Mouse (Mus musculus) right cerebral cortex, adult 18-20 months (tissue): ENCODE results near the gene Slc22a17.
A peak's percentile ranks its signal among the peaks of the same experiment; 100 is the strongest.

Source experiments
- DNase-seq: peaks from one replicate; pipeline ENCODE4 v3.0.0; 2022; ENCODE audit warnings: mixed read lengths

The Slc22a17 gene

DNA sequence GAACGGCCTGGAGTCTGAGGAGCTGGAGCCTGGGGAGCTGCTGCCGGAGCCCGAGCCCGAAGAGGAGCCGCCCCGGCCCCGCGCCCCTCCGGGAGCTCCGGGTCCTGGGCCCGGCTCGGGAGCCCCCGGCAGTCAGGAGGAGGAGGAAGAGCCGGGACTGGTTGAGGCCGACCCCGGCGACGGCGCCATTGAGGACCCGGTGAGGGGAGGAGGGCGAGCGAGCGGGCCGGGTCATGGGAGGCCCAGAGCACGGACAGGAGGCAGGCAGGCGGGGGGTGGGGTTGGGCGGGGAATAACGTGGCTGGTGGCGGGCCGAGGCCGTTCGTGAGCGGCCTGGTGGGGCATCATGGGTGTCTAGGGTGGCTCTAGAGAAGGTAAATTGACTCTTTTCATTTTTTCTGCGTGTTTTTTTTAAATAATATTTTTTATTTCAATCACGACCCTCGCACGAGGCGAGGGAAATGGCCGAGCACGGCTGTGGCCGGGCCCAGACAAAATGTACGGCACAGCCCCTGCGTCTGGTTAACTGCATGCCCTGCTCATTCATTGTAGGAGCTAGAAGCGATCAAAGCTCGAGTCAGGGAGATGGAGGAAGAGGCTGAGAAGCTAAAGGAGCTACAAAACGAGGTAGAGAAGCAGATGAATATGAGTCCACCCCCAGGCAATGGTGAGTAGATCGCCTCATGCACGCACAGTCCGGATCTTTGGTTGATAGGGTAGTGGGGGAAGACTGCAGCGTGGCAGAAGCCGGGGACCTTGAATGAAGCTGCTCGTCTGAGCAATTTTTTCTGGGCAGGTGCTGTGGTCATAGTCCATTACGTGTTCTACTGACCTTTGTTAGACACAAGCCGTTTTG is 18.4 kb downstream of the Slc22a17 start:
- peak; percentile 61 for DNase-seq

DNA sequence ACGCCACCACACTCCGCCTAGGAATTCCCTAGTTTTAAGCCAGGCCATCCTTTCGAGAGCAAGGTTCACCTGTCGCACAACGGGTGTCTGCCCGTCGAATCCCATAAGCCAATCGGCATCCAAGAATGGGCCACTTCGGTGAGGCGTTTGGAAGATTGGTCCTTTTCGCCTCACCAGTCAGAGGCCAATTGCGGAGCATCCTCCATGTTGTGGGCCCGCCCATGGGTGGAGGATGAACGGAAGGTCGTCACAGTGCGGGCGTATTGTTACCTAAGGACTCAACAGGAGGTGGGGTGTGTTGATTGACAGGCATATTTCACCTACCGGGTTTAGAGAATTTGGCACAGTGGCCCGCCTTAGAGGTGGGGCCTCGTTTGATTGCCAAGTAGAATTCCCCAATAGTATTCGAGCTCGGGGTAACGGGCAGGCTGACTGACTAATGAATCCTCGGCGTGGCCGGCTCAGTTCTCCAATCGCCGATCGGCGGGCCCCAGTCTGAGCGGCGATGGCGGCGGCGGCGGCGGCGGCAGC is 19.2 kb downstream of the Slc22a17 start:
- DNase-seq = peak; percentile 99

DNA sequence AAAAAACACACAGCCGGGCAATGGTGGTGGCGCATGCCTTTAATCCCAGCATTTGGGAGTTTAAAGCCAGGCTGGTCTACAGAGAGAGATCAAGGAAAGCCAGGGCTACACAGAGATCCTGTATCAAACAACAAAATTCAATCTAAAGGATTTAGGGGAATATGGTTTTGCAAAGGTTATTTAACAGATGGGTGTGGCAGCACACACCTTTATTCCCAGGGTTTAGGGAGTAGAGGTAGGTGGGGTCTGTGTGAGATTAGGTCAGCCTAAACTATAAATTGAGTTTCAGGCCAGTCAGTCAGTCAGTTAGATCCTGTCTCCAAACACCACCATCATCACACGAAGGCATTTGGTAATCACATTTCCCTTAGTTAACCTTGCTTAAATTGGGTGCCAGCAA is 20.7 kb downstream of the Slc22a17 start, which contains the start of gene Pabpn1:
Gene Pabpn1, plus strand, starts transcription at position 301 of the 400 bp plus-strand sequence.
- DNase-seq = no peak

DNA sequence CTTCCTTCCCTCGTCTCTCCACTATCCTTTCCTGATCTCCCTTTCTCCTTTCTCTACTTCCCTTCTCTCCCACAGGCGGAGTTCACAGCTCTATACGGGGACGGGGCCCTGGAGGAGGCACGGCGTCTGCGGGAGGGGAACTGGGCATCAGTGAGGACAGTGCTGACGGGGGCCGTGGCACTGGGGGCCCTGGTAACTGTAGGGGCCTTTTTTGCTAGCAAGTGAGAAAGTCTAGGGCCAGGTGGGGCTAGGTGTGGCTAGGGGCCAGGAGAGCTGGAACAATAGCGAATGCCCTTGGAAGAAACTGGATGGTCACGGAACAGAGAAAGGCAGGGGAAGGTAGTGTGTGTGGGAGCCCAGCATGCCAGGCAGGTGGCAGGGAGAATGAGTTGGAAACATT is 27.6 kb downstream of the Slc22a17 start:
- DNase-seq = no peak

DNA sequence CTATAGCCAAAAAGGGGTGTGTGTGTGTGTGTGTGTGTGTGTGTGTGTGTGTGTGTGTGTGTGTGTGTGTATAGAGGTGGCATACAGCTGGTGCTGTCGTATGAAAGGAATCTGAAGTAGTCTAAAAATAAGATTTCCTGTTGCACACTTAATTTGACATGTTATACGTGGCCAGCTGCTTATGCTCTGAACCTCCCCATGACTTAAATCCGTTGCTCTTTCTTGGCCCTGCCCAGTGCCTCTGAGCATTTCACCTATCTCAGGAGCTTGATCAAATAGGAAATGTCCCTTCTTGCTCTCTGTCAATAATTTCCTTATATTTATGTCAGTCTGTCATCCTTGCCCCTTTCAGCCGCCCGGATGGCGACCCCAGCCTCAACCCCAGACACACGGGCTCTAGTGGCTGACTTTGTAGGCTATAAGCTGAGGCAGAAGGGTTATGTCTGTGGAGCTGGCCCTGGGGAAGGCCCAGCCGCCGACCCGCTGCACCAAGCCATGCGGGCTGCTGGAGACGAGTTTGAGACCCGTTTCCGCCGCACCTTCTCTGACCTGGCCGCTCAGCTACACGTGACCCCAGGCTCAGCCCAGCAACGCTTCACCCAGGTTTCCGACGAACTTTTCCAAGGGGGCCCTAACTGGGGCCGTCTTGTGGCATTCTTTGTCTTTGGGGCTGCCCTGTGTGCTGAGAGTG is 28.8 kb downstream of the Slc22a17 start:
- DNase-seq = no peak

DNA sequence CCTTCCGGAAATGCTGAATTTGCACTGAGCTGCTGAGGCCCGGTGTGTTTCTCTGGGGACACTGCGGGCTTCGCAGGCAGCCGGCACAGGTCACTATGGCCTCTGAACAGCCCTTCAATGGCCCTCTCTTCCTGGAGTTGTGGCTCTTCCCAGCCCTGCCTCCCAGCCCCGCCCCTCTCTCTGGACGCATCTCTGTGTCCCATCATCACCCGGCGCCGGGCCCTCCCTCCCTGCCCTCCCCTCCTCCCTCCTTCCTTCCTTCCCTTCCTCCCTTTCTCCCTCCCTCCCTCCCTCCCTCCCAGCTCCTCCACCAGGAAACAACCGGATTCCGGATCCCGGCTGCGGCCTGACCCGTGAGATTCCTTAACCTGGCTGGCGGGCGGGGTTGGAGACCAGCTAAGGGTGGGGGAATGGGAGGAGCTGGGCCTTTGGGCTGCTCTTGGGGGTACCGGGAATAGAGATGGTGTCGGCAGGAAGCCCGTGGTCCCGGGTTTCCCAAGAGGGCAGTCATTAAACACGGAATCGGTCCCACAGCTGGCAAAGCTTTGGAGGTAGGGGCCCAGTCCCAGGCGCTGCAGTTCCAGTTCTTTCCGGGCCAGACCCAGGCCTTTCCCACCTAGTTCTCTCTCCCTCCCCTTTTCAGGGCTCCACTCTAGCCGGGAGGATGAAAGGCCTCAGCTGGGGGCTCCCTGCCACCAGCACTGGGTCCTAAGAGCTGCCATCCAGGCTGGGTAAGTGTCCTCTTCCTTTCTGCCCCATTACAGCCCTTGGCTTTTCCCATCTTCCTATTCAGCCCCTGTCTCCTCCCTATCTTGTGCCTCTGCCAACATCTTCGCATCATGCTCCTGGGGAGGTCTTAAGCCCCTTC is 29.5 kb downstream of the Slc22a17 start, which contains the start of the genes Bcl2l2 and Gm20521:
Gene Bcl2l2, plus strand, starts transcription at position 224 of the 868 bp plus-strand sequence.
Gene Gm20521, plus strand, starts transcription at position 288 of the 868 bp plus-strand sequence.
- peak; percentile 75 for DNase-seq

DNA sequence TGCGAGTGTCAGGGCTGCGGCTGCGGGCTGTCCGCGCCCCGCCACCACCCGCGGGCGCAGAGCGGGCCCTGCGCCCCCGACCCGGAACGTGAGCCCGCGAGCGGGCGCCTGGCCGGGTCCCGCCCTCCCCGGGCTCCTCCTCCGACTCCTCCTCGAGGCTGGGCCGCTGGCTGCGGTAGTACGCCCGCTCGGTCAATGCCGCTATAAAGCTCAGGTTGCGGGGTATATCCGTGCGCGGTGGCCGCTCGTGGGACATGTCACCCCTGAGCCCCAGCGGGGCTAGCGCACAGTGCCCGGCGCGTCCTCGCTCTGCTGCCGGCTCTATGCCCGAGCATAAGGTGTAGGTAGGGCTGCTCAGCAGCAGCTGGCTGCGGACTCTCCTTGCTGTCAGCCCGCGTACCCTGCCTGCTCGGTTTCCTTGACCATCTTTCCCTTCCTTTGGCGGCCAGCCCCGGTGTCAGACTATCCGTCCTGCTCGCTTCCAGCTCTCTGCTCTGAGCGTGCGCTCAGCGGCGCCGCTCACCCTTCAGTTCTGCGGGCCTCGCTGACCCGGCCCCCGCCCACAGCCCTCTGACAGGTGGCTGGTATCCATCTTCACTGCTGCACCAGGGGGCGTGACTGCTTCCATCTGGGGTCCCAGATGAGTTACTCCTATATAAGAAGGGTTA is 35.8 kb downstream of the Slc22a17 start, which contains the start of gene Ppp1r3e:
Gene Ppp1r3e, minus strand, starts transcription at position 503 of the 668 bp plus-strand sequence.
- peak; percentile 75 for DNase-seq

DNA sequence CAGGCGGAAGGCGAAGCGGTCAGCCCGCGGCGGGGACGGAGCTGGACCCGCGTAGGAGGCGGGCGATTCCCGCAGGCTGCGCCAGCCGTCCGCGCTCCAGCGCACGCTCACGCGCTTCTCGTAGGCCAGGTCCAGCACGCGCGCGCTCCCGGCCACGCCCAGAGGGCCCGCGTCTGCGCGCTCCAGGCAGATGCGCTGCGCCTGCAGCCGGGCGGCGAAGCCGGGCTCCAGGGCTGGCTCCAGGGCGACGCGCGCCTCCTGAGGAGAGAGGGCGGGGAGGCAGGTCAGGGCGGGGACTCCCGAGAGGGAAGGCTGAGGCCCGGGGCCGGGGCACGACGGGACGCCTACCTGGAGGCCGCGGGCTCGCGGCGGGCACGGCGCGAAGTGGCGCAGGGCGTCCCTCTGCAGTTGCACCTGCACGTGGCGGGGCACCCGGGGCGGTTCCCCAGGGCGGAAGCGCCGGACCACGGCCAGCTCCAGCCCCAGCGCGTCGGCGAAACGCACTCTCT is 36.3 kb downstream of the Slc22a17 start:
- DNase-seq = peak; percentile 95

DNA sequence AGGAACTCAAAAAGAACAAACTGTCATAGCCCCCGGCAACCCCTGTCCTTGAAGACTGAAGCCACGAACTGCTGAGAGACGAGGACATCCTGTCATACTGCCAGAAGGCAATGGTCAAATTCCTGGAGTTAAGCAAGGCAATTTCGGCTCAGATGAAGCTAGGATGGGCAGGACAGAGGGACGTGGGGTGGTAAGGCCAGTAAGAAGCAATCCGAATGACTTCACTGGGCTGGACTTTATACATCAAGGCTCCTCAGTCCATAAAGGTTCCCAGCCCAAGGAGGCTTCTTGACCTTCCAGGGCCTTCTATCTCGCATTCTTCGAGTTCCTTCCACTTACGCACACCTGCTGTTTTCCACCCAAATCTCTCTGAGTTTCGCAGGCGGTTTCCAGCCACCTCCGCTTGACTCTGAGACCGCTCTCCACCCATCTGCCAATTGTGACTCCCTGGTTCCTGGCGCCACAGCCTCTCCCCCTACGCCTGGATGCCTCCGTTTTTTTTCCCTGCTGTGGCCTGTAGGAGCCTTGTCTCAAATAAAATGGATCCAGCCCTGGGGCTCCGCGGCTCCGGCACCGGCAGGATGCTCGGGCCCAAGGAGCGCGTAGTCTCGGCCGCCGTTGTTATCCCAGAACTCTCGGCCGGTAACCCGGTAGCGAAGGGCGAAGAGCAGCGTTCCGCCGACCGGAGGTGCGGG is 36.9 kb downstream of the Slc22a17 start:
- peak; percentile 70 for DNase-seq

DNA sequence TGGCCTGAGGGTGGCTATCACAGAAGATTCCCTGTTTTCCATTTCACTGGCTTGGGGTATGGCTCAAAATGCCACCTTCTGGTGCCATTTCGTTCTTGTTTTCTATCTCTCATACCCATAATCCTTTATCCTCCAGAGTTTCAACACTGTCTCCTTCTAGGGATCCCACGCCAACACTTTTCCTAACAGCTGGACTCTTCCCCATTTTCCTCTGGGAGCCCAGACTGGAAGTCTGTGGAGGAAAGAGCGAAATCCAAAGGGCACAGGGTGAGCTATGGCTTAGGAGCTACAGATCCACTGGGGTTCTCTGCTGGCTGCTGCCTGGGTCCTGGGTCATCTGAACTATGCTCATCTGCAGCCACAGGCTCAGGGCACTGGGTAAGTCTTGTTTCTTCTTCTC is 38.8 kb downstream of the Slc22a17 start:
- DNase-seq = no peak

DNA sequence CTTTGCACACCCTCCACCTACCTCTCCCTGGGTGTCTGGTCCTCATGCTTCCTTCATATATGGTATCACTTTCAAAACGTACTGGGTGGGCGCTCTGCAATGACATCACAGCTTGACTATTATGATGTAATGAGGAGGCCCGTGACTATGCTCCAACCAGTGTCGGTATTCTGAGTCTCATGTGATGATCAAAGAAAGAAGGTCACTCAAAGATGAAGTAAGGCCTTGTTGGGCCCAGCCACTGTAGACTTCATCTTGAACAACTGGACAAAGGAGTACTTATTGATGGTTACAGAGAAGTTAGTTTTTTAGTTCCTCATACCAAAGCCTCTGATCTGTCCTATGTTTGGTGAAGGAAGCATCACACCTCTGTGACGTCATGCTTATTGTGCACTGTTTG is 42.1 kb downstream of the Slc22a17 start, which contains the start of gene Homez:
Gene Homez, minus strand, starts transcription at position 101 of the 400 bp plus-strand sequence.
- no peak for DNase-seq

DNA sequence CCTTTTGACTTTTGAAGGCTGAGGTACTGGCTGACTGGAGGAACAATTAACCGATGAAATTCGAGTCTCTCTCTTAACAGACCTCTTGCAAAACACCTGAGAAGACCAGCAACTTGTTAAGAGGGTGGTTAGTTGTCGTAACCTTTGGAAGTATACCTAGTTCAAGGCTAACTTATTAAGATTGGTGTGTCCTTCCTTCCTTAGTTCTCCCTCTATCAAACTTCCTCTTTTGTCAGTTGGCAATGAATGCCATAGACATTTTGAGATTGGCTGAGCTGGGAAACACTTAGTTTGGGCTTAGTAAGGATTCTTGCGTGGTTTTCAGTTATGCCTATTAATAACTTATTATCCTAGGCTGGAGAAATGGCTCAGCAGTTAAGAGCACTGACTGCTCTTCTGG is 44.9 kb downstream of the Slc22a17 start:
- DNase-seq = no peak

DNA sequence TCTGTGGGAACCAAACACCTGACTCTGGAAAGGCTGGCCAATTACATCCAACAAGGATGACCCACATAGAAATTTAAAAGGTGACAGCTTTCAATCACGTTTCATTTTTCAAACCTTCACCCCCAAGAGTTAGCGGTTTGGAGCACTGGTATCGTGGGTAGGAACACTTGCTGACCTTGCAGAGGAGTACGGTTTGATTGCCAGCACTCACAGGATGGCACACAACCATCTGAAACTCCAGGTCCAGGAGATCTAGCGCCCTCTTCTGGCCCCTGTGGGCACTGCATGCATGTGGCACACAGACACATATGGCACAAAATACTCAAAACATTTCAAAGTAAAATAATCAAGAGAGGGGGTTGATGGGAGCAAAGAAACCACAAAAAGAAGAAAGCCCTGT is 46.0 kb downstream of the Slc22a17 start:
- DNase-seq = no peak

DNA sequence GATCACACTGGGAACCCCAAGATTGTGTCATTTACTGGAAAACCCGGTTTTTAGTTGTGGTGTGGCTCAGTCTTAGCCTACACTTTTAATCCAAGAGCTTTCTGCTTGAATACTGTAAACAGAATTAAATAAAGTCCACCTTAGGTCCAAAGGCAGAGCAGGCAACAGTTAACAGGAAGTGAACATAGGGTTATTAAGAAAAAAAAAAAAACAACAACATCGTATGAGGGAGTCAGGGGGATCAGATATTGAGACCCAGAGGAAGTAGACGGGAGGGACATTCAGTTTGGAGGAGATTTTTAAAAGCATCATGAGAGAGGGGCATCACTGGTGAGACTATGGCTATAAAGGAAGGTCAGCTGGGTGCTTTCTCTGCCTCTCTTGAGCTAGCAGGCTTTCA is 46.7 kb downstream of the Slc22a17 start:
- DNase-seq = no peak

DNA sequence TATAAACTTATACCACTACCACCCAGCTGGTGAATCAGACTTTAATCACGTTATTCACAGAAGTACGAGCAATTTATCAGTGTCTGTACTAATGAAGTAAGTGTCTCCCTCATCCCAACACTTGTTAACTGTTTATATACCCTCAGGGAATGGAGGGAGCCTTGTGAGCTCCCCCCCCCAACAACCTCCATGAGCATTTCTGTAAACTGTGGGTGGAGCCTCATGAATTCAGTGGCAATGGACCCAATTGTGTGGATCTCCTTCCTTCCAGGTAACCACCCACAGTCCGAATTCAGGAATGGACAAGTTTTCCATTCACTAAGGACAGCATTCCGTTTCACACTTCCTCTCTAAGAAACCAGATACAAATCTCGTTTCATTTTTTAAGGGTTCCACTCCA is 47.3 kb downstream of the Slc22a17 start:
- no peak for DNase-seq

DNA sequence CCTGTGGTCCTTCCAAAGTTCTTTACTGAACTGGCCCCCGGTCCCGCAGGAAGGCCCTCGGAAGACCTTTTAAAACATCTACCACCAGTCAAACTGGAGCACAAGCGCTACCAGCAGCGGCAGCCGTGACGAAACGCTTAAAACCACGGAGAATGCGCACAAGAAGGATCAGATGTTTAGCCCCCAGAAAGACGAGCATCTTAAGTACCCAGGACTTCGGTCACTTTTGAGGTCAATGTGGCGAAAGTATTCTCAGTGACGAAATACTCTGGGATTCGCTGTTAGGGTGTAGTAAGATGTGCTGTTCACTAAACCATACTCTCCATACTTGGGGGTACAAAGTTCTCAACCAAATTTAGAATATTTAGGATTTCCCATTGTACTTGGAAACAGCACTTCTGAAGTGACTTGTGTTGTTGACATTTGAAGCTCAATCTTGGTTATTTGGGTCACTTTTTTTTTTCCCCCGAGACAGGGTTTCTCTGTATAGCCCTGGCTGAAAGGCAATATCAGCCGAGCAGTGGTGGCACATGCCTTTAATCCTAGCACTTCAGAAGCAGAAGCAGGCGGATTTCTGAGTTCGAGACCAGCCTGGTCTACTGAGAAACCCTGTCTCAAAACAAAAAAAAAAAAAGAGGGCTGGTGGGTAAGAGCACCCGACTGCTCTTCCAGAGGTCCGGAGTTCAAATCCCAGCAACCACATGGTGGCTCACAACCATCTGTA is 48.5 kb downstream of the Slc22a17 start:
- no peak for DNase-seq

DNA sequence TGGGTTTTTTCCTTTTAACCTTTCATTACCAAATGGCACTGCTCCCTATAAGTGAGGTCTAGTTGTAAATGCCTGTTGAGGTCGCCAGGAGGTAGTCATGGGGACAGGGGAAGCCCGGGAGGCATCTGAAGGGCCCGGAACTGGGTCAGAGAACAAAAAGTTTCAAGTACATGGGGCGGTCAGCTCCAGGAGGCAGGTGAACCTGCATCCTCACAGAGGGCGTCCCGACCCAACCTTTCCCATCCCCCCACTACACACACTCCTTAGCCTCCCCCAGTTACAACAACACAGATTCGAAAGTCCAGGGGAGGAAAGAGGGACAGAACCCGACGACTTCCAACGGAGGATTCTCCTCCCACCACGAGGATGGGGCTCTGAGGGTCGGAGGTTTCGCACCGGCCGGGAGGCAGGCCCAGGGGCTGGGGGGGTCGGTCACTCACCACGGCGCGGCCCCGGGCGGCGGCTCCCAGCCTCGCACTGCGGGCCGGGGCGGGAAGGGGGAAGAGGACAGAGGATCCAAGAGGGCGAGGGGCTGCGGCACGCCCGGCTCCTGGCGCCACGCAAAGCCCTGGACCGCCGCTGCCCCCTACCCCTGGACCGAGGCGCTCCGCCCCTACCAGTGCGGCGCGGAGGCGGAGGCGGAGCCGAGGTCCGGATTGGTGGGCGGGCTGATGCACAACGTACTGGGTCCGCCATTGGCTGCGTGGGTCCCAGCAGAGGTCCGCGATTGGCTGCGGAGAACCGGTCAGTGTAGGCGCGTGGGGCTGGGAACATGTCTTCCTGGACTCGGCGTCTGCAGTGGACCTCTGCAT is 49.2 kb downstream of the Slc22a17 start:
- DNase-seq = peak; percentile 96

DNA sequence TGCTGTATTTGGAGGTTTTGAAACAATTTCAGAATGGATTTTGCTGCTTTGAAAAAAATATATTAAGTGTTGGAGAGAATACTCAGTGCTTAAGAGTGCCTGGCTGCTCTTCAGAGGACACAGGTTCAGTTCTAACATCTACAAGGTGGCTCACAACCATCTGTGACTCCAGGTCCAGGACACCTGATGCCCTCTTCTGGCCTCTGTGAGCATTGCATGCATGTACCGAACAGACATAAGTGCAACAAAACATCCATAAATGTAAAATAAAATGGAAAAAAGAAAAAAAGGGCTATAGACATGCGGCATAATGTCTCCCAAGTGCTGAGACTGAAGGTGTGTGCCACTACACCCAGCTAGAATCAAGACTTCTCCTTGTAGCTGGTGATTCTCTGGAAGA is 52.4 kb downstream of the Slc22a17 start:
- DNase-seq = peak; percentile 55

DNA sequence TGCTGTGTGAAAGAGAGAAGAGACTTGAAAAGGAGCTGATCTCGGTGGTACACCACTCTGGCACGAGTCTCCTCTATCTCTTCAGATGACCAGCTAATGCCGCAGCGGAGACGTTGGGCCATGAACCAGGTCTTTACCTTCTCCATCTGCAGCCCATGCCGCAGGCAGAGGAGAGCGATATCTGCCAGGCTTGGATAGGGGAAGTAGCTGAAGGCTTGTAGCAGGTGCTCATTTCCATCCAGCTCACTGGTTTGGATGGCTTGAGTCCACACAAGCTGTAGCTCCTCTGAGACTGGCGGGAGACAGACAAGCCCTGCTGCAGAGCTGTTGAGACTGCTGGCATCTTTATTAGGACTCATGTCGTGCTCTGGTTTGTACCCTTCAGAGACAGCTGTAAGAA is 55.0 kb downstream of the Slc22a17 start:
- no peak for DNase-seq
